In the genomic region with DNA sequence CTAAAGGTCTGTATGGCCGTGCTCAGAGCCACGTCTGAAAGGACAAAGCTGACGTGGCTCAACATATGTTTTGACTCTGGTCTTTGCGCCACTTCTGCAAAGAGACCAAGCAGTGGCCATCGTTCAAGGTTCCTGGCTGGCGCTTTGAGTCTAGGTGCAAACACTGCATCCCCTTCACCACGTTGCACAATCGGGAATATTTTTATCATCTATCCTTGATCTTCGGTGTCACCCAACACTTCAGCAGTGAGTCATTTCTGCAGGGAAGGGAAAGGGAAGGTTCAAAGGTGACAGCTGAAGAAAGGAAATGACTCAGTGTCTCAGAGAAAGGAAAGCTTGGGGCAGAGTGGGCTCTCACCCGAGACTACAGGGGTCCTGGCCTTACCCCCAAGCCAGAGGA, we compare ENCODE assay signal across 11 mouse cellular contexts. TPM values are rescaled to one million over a fixed set of nuclear protein-coding genes. Genes with fewer than 3 reads are reported as not detected.
DNase-seq lines count a peak whose midpoint lies in the region; ATAC-seq and TF ChIP-seq lines count a peak whose summit lies in the region.
"Had no signal": no experiment of that assay in that cellular context is flagged by ENCODE, and none has a peak within 500 bp of the region (broad histone marks: within the 10 kb centered on the region; RNA-seq: fewer than 3 reads in every experiment).

No protein-coding gene starts in this region.

- peak overlapping the region; percentile 80 for H3K27ac ChIP-seq in heart, embryonic 10.5 days
- H3K27ac ChIP-seq in kidney, embryonic 16.5 days (ENCODE audit: low read length), result peak overlapping the region; percentile 81
- H3K27ac ChIP-seq in liver, embryonic 14.5 days, result 0 out of 2 replicates have a peak overlapping the region, but pooled peaks have one; percentile 13
- H3K27ac ChIP-seq: limb, embryonic 12.5 days had no signal

- 60% methylated on average over 10 of the region's 10 CpGs for WGBS in heart, embryonic 10.5 days
- 44% methylated on average over 10 of the region's 10 CpGs for WGBS in kidney, embryonic 16.5 days
- 38% methylated on average over 10 of the region's 10 CpGs for WGBS in liver, embryonic 14.5 days (ENCODE audit: insufficient replicate concordance)

- ATAC-seq in kidney, embryonic 16.5 days (ENCODE audit: low FRiP score, low TSS enrichment), result no peak
- ATAC-seq in liver, embryonic 14.5 days (ENCODE audit: insufficient read depth), result no peak

- peaks cover 63% of the 10 kb centered on the region for H3K4me1 ChIP-seq in heart, embryonic 10.5 days
- peaks cover 54% of the 10 kb centered on the region for H3K4me1 ChIP-seq in kidney, embryonic 16.5 days (ENCODE audit: insufficient read depth, low read length)
- peaks cover 26 to 42% of the 10 kb centered on the region in 2 experiments for H3K4me1 ChIP-seq in liver, embryonic 14.5 days (replicated peaks; ENCODE audit: control insufficient read depth in 2 of 2, insufficient read depth in 2 of 2, low read length in 1 of 2)
- H3K4me1 ChIP-seq: limb, embryonic 12.5 days had no signal

- no peak overlapping the region for H3K4me2 ChIP-seq in kidney, embryonic 16.5 days (replicated peaks; ENCODE audit: low read depth, low read length)
- no peak overlapping the region for H3K4me2 ChIP-seq in liver, embryonic 14.5 days (ENCODE audit: low read depth)
- H3K4me2 ChIP-seq: limb, embryonic 12.5 days had no signal

- no peak for TF ChIP-seq EP300 in liver, embryonic 14.5 days (IDR thresholded peaks at IDR 0.05; ENCODE audit: low read depth)

- H3K27me3 ChIP-seq in heart, embryonic 10.5 days (ENCODE audit: insufficient read depth, poor library complexity, severe bottlenecking), result no peaks in the 10 kb centered on the region
- H3K27me3 ChIP-seq in kidney, embryonic 16.5 days (ENCODE audit: insufficient read depth, low read length), result no peaks in the 10 kb centered on the region
- H3K27me3 ChIP-seq in liver, embryonic 14.5 days (ENCODE audit: control insufficient read depth, insufficient read depth, low read length), result no peaks in the 10 kb centered on the region
- H3K27me3 ChIP-seq: limb, embryonic 12.5 days had no signal

- no peak for DNase-seq in heart, embryonic 10.5 days (ENCODE audit: low spot score)
- DNase-seq in heart, postnatal 25 days (ENCODE audit: low spot score), result no peak
- DNase-seq in kidney, postnatal 14 days, result no peak
- DNase-seq in adrenal gland, adult 8-10 months, result peak; percentile 71
- DNase-seq in liver, embryonic 14.5 days (ENCODE audit: low read depth in 3 of 3, low spot score in 3 of 3), result no peak
- no peak for DNase-seq in embryo, embryonic 10 days (ENCODE audit: low spot score)
- DNase-seq in thymus, postnatal 36 days, result no peak
- DNase-seq: cerebellum, postnatal 10 days; layer of hippocampus, adult 9-11 months had no signal

- H3K9ac ChIP-seq in kidney, embryonic 16.5 days (replicated peaks; ENCODE audit: low read length), result peak overlapping the region; percentile 51
- no peak overlapping the region for H3K9ac ChIP-seq in liver, embryonic 14.5 days (replicated peaks)
- H3K9ac ChIP-seq: limb, embryonic 12.5 days had no signal

- no peak for TF ChIP-seq CTCF in liver, embryonic 14.5 days (IDR thresholded peaks at IDR 0.05; ENCODE audit: low read depth)

- H3K36me3 ChIP-seq in heart, embryonic 10.5 days, result peaks cover 55% of the 10 kb centered on the region
- H3K36me3 ChIP-seq in kidney, embryonic 16.5 days (ENCODE audit: insufficient read depth, low read length), result peaks cover 30% of the 10 kb centered on the region
- H3K36me3 ChIP-seq in liver, embryonic 14.5 days (replicated peaks; ENCODE audit: control insufficient read depth, insufficient read depth, low read depth), result no peaks in the 10 kb centered on the region

- intact Hi-C loops in heart, postnatal 25 days (cut with DNase I), result no loop called here

- H3K4me3 ChIP-seq in heart, embryonic 10.5 days, result no peak overlapping the region
- no peak overlapping the region for H3K4me3 ChIP-seq in kidney, embryonic 16.5 days (ENCODE audit: low read length)
- H3K4me3 ChIP-seq in liver, embryonic 14.5 days (ENCODE audit: insufficient read depth in 1 of 2, low read depth in 2 of 2, low read length in 2 of 2), result no peak overlapping the region
- H3K4me3 ChIP-seq: limb, embryonic 12.5 days had no signal

- H3K9me3 ChIP-seq in heart, embryonic 10.5 days, result no peaks in the 10 kb centered on the region
- H3K9me3 ChIP-seq in kidney, embryonic 16.5 days (ENCODE audit: low read length), result peaks cover 3% of the 10 kb centered on the region; the same call in 1 of the 2 replicates
- no peaks in the 10 kb centered on the region for H3K9me3 ChIP-seq in liver, embryonic 14.5 days (ENCODE audit: control insufficient read depth, low read length)
- H3K9me3 ChIP-seq: limb, embryonic 12.5 days had no signal

RNA-seq across cellular contexts. Expression of gene Trim8, which starts 42.2 kb away (rescaled TPM):
- 17.6 and 22.0 TPM in 2 replicates for polyA plus RNA-seq in heart, embryonic 10.5 days (2016; fragmentation: Nextera tagmentation; extraction: Ambion mirVana)
- 10 to 100 TPM; 37.3 to 40.6 TPM for total RNA-seq in heart, postnatal 25 days (2021)
- 22.2 and 26.0 TPM in 2 replicates for polyA plus RNA-seq in kidney, embryonic 16.5 days (2015; fragmentation: Nextera tagmentation; extraction: Ambion mirVana)
- total RNA-seq in adrenal gland, adult 8-10 months (2022), result 10 to 100 TPM; 46.6 to 69.0 (median 59.4) TPM
- polyA plus RNA-seq in liver, embryonic 14.5 days (2012; rRNA removed), result 7.3 and 7.7 TPM in 2 replicates
- 7.5 and 10.1 TPM in 2 replicates for polyA plus RNA-seq in liver, embryonic 14.5 days (2014; fragmentation: Nextera tagmentation; extraction: Ambion mirVana)

Comparison
In these comparisons a context has a peak if more than half of its experiments do, and no peak if none do; other contexts are left out.
1. H3K27ac ChIP-seq: peak in every context shown above with its lines; median percentile 81 in kidney, embryonic 16.5 days; 80 in heart, embryonic 10.5 days; 13 in liver, embryonic 14.5 days.